Comparison of ENCODE assay signal across 8 mouse cellular contexts in genomic region chr8:85025098-85025932, GRCm38 (mm10). TPM values are rescaled to one million over a fixed set of nuclear protein-coding genes. Genes with fewer than 3 reads are reported as not detected.
DNase-seq lines count a peak whose midpoint lies in the region; TF ChIP-seq lines count a peak whose summit lies in the region.

TSS of gene Asna1 (minus strand) at chr8:85025281.

- H3K9me3 ChIP-seq in megakaryocyte, embryonic 14.5 days: no peaks in the 10 kb centered on the region

- peak; percentile 67; the same call in 1 of the 2 replicates for TF ChIP-seq POLR2A in cortical plate, adult 2 months (IDR thresholded peaks at IDR 0.05; ENCODE audit: extremely low read depth, insufficient read depth, low read length)

- H3K4me3 ChIP-seq in cortical plate, adult 2 months (ENCODE audit: insufficient read depth, low read length): peak within 1 kb of the TSS; percentile 96
- H3K4me3 ChIP-seq in megakaryocyte, embryonic 14.5 days (replicated peaks): peak within 1 kb of the TSS; percentile 97

- no peak for TF ChIP-seq CTCF in cortical plate, adult 2 months (IDR thresholded peaks at IDR 0.05; ENCODE audit: extremely low read depth, insufficient read depth, low read length)

- H3K27me3 ChIP-seq in megakaryocyte, embryonic 14.5 days (replicated peaks): no peaks in the 10 kb centered on the region

- H3K36me3 ChIP-seq in megakaryocyte, embryonic 14.5 days (replicated peaks; ENCODE audit: low read length): peaks cover 56% of the 10 kb centered on the region

- peaks cover 10% of the 10 kb centered on the region for H3K4me1 ChIP-seq in cortical plate, adult 2 months (ENCODE audit: control insufficient read depth, insufficient read depth, low read length)
- peaks cover 46% of the 10 kb centered on the region for H3K4me1 ChIP-seq in megakaryocyte, embryonic 14.5 days

- peak; percentile 97 for DNase-seq in adipocyte (ENCODE audit: low spot score)
- peak; percentile 64 to 69 for DNase-seq in gastrocnemius, adult 8-10 months (ENCODE audit: low spot score in 2 of 2)
- peak; percentile 98 for DNase-seq in hindlimb bud, embryonic 11.5 days (ENCODE audit: extremely low spot score, low read depth, low spot score)
- peak; percentile 76 to 87 for DNase-seq in left cerebral cortex, adult 8-10 months (ENCODE audit: low spot score in 2 of 2)
- DNase-seq in right cerebral cortex, postnatal 10 days (ENCODE audit: low spot score in 2 of 2): peak; percentile 90 to 95
- peak; percentile 65 to 76 for DNase-seq in urinary bladder, postnatal 4 days (ENCODE audit: low spot score in 2 of 2)

- peak within 1 kb of the TSS; percentile 58 for H3K27ac ChIP-seq in cortical plate, adult 2 months (ENCODE audit: insufficient read depth, low read length)

RNA-seq across cellular contexts. Expression of gene Asna1, which starts in this region (rescaled TPM):
- polyA plus RNA-seq in cortical plate, adult 2 months (2012; rRNA removed): 267 and 268 TPM in 2 replicates
- 10 to 100 TPM; 57.1 to 67.3 (median 58.8) TPM for total RNA-seq in gastrocnemius, adult 8-10 months (2022)
- 100 to 1,000 TPM; 126 to 130 (median 127) TPM for total RNA-seq in left cerebral cortex, adult 8-10 months (2022)
- polyA plus RNA-seq in megakaryocyte, embryonic 14.5 days (2012; ENCODE audit: insufficient read depth, low replicate concordance): 103 and 181 TPM in 2 replicates

Comparison
In these comparisons a context has a peak if more than half of its experiments do, and no peak if none do; other contexts are left out.
1. Peak in every context shown above with its lines: DNase-seq, H3K4me3 ChIP-seq and H3K27ac ChIP-seq.